In genomic region chr19:23794491-23794890, GRCm38 (mm10) we compare ENCODE assay signal across 15 mouse cellular contexts. TPM values are rescaled to one million over a fixed set of nuclear protein-coding genes. Genes with fewer than 3 reads are reported as not detected.
DNase-seq lines count a peak whose midpoint lies in the region; ATAC-seq lines count a peak whose summit lies in the region.
"Had no signal": no experiment of that assay in that cellular context is flagged by ENCODE, and none has a peak within 500 bp of the region (broad histone marks: within the 10 kb centered on the region; RNA-seq: fewer than 3 reads in every experiment).

No protein-coding gene starts in this region.

- 76% methylated on average over 3 of the region's 3 CpGs for WGBS in hindbrain, embryonic 14.5 days
- 79% methylated on average over 3 of the region's 3 CpGs for WGBS in hindbrain, embryonic 11.5 days

- no peak overlapping the region for H3K4me3 ChIP-seq in hindbrain, embryonic 14.5 days (replicated peaks; ENCODE audit: low read length)
- H3K4me3 ChIP-seq in hindbrain, embryonic 11.5 days (ENCODE audit: low read depth, low read length) = no peak overlapping the region
- H3K4me3 ChIP-seq: erythroblast, embryonic 14.5 days; heart, embryonic 10.5 days; myocyte had no signal

- peak overlapping the region; percentile 62 for H3K27ac ChIP-seq in hindbrain, embryonic 14.5 days
- no peak overlapping the region for H3K27ac ChIP-seq in hindbrain, embryonic 11.5 days (ENCODE audit: low read depth, low read length)
- H3K27ac ChIP-seq: heart, embryonic 10.5 days had no signal

- no peak overlapping the region for H3K4me2 ChIP-seq in hindbrain, embryonic 14.5 days (replicated peaks)
- no peak overlapping the region for H3K4me2 ChIP-seq in hindbrain, embryonic 11.5 days (replicated peaks; ENCODE audit: low read depth, low read length)

- ATAC-seq in hindbrain, embryonic 14.5 days (ENCODE audit: low FRiP score) = no peak
- no peak for ATAC-seq in hindbrain, embryonic 11.5 days (ENCODE audit: low FRiP score)
- ATAC-seq: lung, postnatal 0 days had no signal

- no peaks in the 10 kb centered on the region for H3K27me3 ChIP-seq in hindbrain, embryonic 14.5 days (ENCODE audit: control insufficient read depth, insufficient read depth, low read length)
- no peaks in the 10 kb centered on the region for H3K27me3 ChIP-seq in hindbrain, embryonic 11.5 days (ENCODE audit: control insufficient read depth, insufficient read depth, low read length)

- intact Hi-C loops in left cerebral cortex, postnatal 25 days (cut with DNase I) = no loop called here

- no peak for DNase-seq in hindbrain, embryonic 14.5 days (ENCODE audit: low spot score)
- no peak for DNase-seq in hindbrain, embryonic 11.5 days (ENCODE audit: low spot score)
- DNase-seq in Muller cell, postnatal 12 days (ENCODE audit: inconsistent ontology term) = peak; percentile 42
- DNase-seq in cerebellum, adult 9-10 months = peak; percentile 65
- DNase-seq in left cerebral cortex, postnatal 25 days (ENCODE audit: low spot score in 2 of 2) = peak; percentile 39 to 85
- no peak for DNase-seq in layer of hippocampus, adult 9-11 months
- no peak for DNase-seq in spleen, postnatal 36 days (ENCODE audit: low spot score in 2 of 2)
- DNase-seq in urinary bladder, postnatal 14 days (ENCODE audit: low spot score) = no peak
- DNase-seq: heart, postnatal 4 days; kidney, adult 9 months; liver had no signal

- H3K9me3 ChIP-seq in hindbrain, embryonic 14.5 days (ENCODE audit: control insufficient read depth, low read length) = no peaks in the 10 kb centered on the region
- H3K9me3 ChIP-seq in hindbrain, embryonic 11.5 days (ENCODE audit: control insufficient read depth, low read length) = no peaks in the 10 kb centered on the region
- H3K9me3 ChIP-seq: heart, embryonic 10.5 days had no signal

- no peak overlapping the region for H3K9ac ChIP-seq in hindbrain, embryonic 14.5 days
- H3K9ac ChIP-seq in hindbrain, embryonic 11.5 days (ENCODE audit: low read depth, low read length) = no peak overlapping the region

- peaks cover 15% of the 10 kb centered on the region for H3K4me1 ChIP-seq in hindbrain, embryonic 14.5 days (replicated peaks; ENCODE audit: control insufficient read depth, insufficient read depth, low read length)
- no peaks in the 10 kb centered on the region for H3K4me1 ChIP-seq in hindbrain, embryonic 11.5 days (replicated peaks; ENCODE audit: control insufficient read depth, insufficient read depth, low read length)

- H3K36me3 ChIP-seq in hindbrain, embryonic 14.5 days (replicated peaks; ENCODE audit: control insufficient read depth, insufficient read depth) = no peaks in the 10 kb centered on the region
- no peaks in the 10 kb centered on the region for H3K36me3 ChIP-seq in hindbrain, embryonic 11.5 days (ENCODE audit: control insufficient read depth, insufficient read depth, low read length)
- H3K36me3 ChIP-seq: heart, embryonic 10.5 days had no signal

RNA-seq across cellular contexts. Expression of gene Apba1, which starts 35.8 kb away (rescaled TPM):
- polyA plus RNA-seq in hindbrain, embryonic 14.5 days (2014; fragmentation: Nextera tagmentation; extraction: Ambion mirVana) = 14.6 and 17.4 TPM in 2 replicates
- 2.6 TPM in 2 replicates for polyA plus RNA-seq in hindbrain, embryonic 11.5 days (2014; fragmentation: Nextera tagmentation; extraction: Ambion mirVana)
- 100 to 1,000 TPM; 116 to 124 TPM for total RNA-seq in left cerebral cortex, postnatal 25 days (2021)
- polyA plus RNA-seq: erythroblast, embryonic 14.5 days had no signal

Comparison
In these comparisons a context has a peak if more than half of its experiments do, and no peak if none do; other contexts are left out.
1. DNase-seq: peak in Muller cell, postnatal 12 days (single experiment), cerebellum, adult 9-10 months (single experiment) and left cerebral cortex, postnatal 25 days (2 of 2); none in hindbrain, embryonic 14.5 days (single experiment), hindbrain, embryonic 11.5 days (single experiment), layer of hippocampus, adult 9-11 months (single experiment), spleen, postnatal 36 days (0 of 2) and urinary bladder, postnatal 14 days (single experiment).